Mouse (Mus musculus): ENCODE results near the gene Eef1e1. TPM values are rescaled to one million over a fixed set of nuclear protein-coding genes. Genes with fewer than 3 reads are reported as not detected.

The Eef1e1 gene
- total and polyA plus RNA-seq, 2 experiments, result 4.0 to 5.6 TPM

GRCm38 (mm10) chr13:38612608-38613007 lies 46.2 kb downstream of the Eef1e1 start:
- TF ChIP-seq POLR2A (IDR thresholded peaks at IDR 0.05; ENCODE audit: extremely low read depth, insufficient read depth, low read length) (no peak), CTCF (IDR thresholded peaks at IDR 0.05; ENCODE audit: low read depth, low read length) (no peak)
- no peaks in the 10 kb centered on the region for H3K79me2 ChIP-seq (ENCODE audit: control insufficient read depth, insufficient read depth, low read length)
- H3K9ac ChIP-seq (ENCODE audit: low read depth, low read length), result no peak overlapping the region
- H3K4me3 ChIP-seq (ENCODE audit: insufficient read depth, low read depth, low read length), result no peak overlapping the region
- no peak overlapping the region for H3K27ac ChIP-seq (replicated peaks; ENCODE audit: insufficient read depth, low read depth, low read length)
- no peak for DNase-seq (ENCODE audit: extremely low read depth, low read depth, low spot score)
- peaks cover 3% of the 10 kb centered on the region; the same call in 1 of the 2 replicates for H3K36me3 ChIP-seq (ENCODE audit: control insufficient read depth, insufficient read depth, low read length)
- no peaks in the 10 kb centered on the region for H3K27me3 ChIP-seq (ENCODE audit: control insufficient read depth, insufficient read depth, low read length)
- 97% methylated on average over 9 of the region's 9 CpGs for WGBS
- H3K4me1 ChIP-seq (ENCODE audit: control insufficient read depth, insufficient read depth, low read length), result peaks cover 4% of the 10 kb centered on the region; the same call in 1 of the 2 replicates

GRCm38 (mm10) chr13:38612179-38612578 lies 46.7 kb downstream of the Eef1e1 start:
- no peak overlapping the region for H3K4me3 ChIP-seq (ENCODE audit: insufficient read depth, low read depth, low read length)
- 98% methylated on average over 4 of the region's 4 CpGs for WGBS
- no peak for DNase-seq (ENCODE audit: extremely low read depth, low read depth, low spot score)
- H3K9ac ChIP-seq (ENCODE audit: low read depth, low read length), result no peak overlapping the region
- no peak overlapping the region for H3K27ac ChIP-seq (replicated peaks; ENCODE audit: insufficient read depth, low read depth, low read length)
- peak; percentile 34; the same call in 1 of the 2 replicates for TF ChIP-seq CTCF (IDR thresholded peaks at IDR 0.05; ENCODE audit: low read depth, low read length)
- TF ChIP-seq POLR2A (IDR thresholded peaks at IDR 0.05; ENCODE audit: extremely low read depth, insufficient read depth, low read length), result no peak
- H3K4me1 ChIP-seq (ENCODE audit: control insufficient read depth, insufficient read depth, low read length), result peaks cover 4% of the 10 kb centered on the region; the same call in 1 of the 2 replicates
- no peaks in the 10 kb centered on the region for H3K79me2 ChIP-seq (ENCODE audit: control insufficient read depth, insufficient read depth, low read length)
- peaks cover 3% of the 10 kb centered on the region; the same call in 1 of the 2 replicates for H3K36me3 ChIP-seq (ENCODE audit: control insufficient read depth, insufficient read depth, low read length)
- H3K27me3 ChIP-seq (ENCODE audit: control insufficient read depth, insufficient read depth, low read length), result no peaks in the 10 kb centered on the region

- TF ChIP-seq POLR2A (IDR thresholded peaks at IDR 0.05; ENCODE audit: extremely low read depth, insufficient read depth, low read length) (no peak), CTCF (IDR thresholded peaks at IDR 0.05; ENCODE audit: low read depth, low read length) (no peak)
- no peak overlapping the region for H3K9ac ChIP-seq (ENCODE audit: low read depth, low read length)
- WGBS, result 67% methylated on average over 6 of the region's 6 CpGs
- DNase-seq (ENCODE audit: extremely low read depth, low read depth, low spot score), result peak; percentile 40
- H3K4me1 ChIP-seq (ENCODE audit: control insufficient read depth, insufficient read depth, low read length), result peaks cover 4% of the 10 kb centered on the region; the same call in 1 of the 2 replicates
- H3K4me3 ChIP-seq (ENCODE audit: insufficient read depth, low read depth, low read length), result no peak overlapping the region
- 0 out of 2 replicates have a peak overlapping the region, but pooled peaks have one; percentile 1 for H3K27ac ChIP-seq (replicated peaks; ENCODE audit: insufficient read depth, low read depth, low read length)
- no peaks in the 10 kb centered on the region for H3K79me2 ChIP-seq (ENCODE audit: control insufficient read depth, insufficient read depth, low read length)
- H3K36me3 ChIP-seq (ENCODE audit: control insufficient read depth, insufficient read depth, low read length), result peaks cover 3% of the 10 kb centered on the region; the same call in 1 of the 2 replicates
- H3K27me3 ChIP-seq (ENCODE audit: control insufficient read depth, insufficient read depth, low read length), result no peaks in the 10 kb centered on the region
Observed at GRCm38 (mm10) chr13:38610336-38610735, 48.5 kb downstream of the Eef1e1 start.

- H3K27me3 ChIP-seq (ENCODE audit: control insufficient read depth, insufficient read depth, low read length), result no peaks in the 10 kb centered on the region
- WGBS, result 91% methylated on average over 6 of the region's 6 CpGs
- no peak overlapping the region for H3K27ac ChIP-seq (replicated peaks; ENCODE audit: insufficient read depth, low read depth, low read length)
- no peak overlapping the region for H3K4me3 ChIP-seq (ENCODE audit: insufficient read depth, low read depth, low read length)
- DNase-seq (ENCODE audit: extremely low read depth, low read depth, low spot score), result no peak
- no peaks in the 10 kb centered on the region for H3K79me2 ChIP-seq (ENCODE audit: control insufficient read depth, insufficient read depth, low read length)
- no peak overlapping the region for H3K9ac ChIP-seq (ENCODE audit: low read depth, low read length)
- H3K4me1 ChIP-seq (ENCODE audit: control insufficient read depth, insufficient read depth, low read length), result no peaks in the 10 kb centered on the region
- no peak for TF ChIP-seq CTCF (IDR thresholded peaks at IDR 0.05; ENCODE audit: low read depth, low read length)
- H3K36me3 ChIP-seq (ENCODE audit: control insufficient read depth, insufficient read depth, low read length), result peaks cover 7% of the 10 kb centered on the region; the same call in 1 of the 2 replicates
Observed at GRCm38 (mm10) chr13:38607130-38607529, 51.7 kb downstream of the Eef1e1 start.

GRCm38 (mm10) chr13:38605353-38605752 lies 53.5 kb downstream of the Eef1e1 start:
- Histone ChIP-seq H3K36me3 (ENCODE audit: control insufficient read depth, insufficient read depth, low read length) (peaks cover 10% of the 10 kb centered on the region; the same call in 1 of the 2 replicates), H3K4me3 (ENCODE audit: insufficient read depth, low read depth, low read length) (no peak overlapping the region), H3K27me3 (ENCODE audit: control insufficient read depth, insufficient read depth, low read length) (no peaks in the 10 kb centered on the region), H3K79me2 (ENCODE audit: control insufficient read depth, insufficient read depth, low read length) (no peaks in the 10 kb centered on the region), H3K4me1 (ENCODE audit: control insufficient read depth, insufficient read depth, low read length) (no peaks in the 10 kb centered on the region), H3K27ac (replicated peaks; ENCODE audit: insufficient read depth, low read depth, low read length) (no peak overlapping the region), H3K9ac (ENCODE audit: low read depth, low read length) (no peak overlapping the region)
- 51% methylated on average over 6 of the region's 6 CpGs for WGBS
- TF ChIP-seq POLR2A (IDR thresholded peaks at IDR 0.05; ENCODE audit: extremely low read depth, insufficient read depth, low read length) (no peak), CTCF (IDR thresholded peaks at IDR 0.05; ENCODE audit: low read depth, low read length) (no peak)
- peak; percentile 57 for DNase-seq (ENCODE audit: extremely low read depth, low read depth, low spot score)

GRCm38 (mm10) chr13:38602966-38603365 lies 55.9 kb downstream of the Eef1e1 start:
- no peak overlapping the region for H3K27ac ChIP-seq (replicated peaks; ENCODE audit: insufficient read depth, low read depth, low read length)
- no peaks in the 10 kb centered on the region for H3K4me1 ChIP-seq (ENCODE audit: control insufficient read depth, insufficient read depth, low read length)
- no peaks in the 10 kb centered on the region for H3K27me3 ChIP-seq (ENCODE audit: control insufficient read depth, insufficient read depth, low read length)
- H3K79me2 ChIP-seq (ENCODE audit: control insufficient read depth, insufficient read depth, low read length), result no peaks in the 10 kb centered on the region
- no peak overlapping the region for H3K4me3 ChIP-seq (ENCODE audit: insufficient read depth, low read depth, low read length)
- DNase-seq (ENCODE audit: extremely low read depth, low read depth, low spot score), result no peak
- 96% methylated on average over 13 of the region's 13 CpGs for WGBS
- TF ChIP-seq CTCF (IDR thresholded peaks at IDR 0.05; ENCODE audit: low read depth, low read length) (no peak), POLR2A (IDR thresholded peaks at IDR 0.05; ENCODE audit: extremely low read depth, insufficient read depth, low read length) (no peak)
- H3K9ac ChIP-seq (ENCODE audit: low read depth, low read length), result no peak overlapping the region
- H3K36me3 ChIP-seq (ENCODE audit: control insufficient read depth, insufficient read depth, low read length), result peaks cover 10% of the 10 kb centered on the region; the same call in 1 of the 2 replicates
